Mouse (Mus musculus) G1E (cell line): ENCODE results near the gene Nt5c3.

ENCODE experiments used
- CTCF ChIP-seq: IDR thresholded peaks from 2 replicates; pipeline ENCODE4 v1.5.1; 2012; ENCODE audit warnings: low read depth, low read length, inconsistent platforms, mixed read lengths
- GATA1 ChIP-seq: IDR thresholded peaks from 2 replicates; pipeline ENCODE4 v1.6.1; 2012; ENCODE audit warnings: borderline replicate concordance, low read length, inconsistent platforms, mixed read lengths
- GATA2 ChIP-seq: IDR thresholded peaks from 2 replicates; pipeline ENCODE4 v1.6.1; 2012; ENCODE audit warnings: low read depth, low read length, inconsistent platforms, borderline replicate concordance
- POLR2AphosphoS5 ChIP-seq: IDR thresholded peaks from 2 replicates; pipeline ENCODE4 v1.6.1; 2012; ENCODE audit warnings: low read depth, low read length, inconsistent platforms; ENCODE audit not compliant: insufficient replicate concordance
- TAL1 ChIP-seq: conservative IDR thresholded peaks from 2 replicates; pipeline ENCODE4 v1.6.1; 2012; ENCODE audit warnings: low read depth, low read length, inconsistent platforms, mixed read lengths

- no peak for TF ChIP-seq CTCF
- TF ChIP-seq GATA1: no peak
- TF ChIP-seq GATA2: no peak
- peak; percentile 72 for TF ChIP-seq TAL1
- no peak for TF ChIP-seq POLR2AphosphoS5
These were observed 18.8 kb downstream of the Nt5c3 start for GRCm38 (mm10) chr6:56904982-56905381.
